Mouse (Mus musculus) myocyte (in vitro differentiated cells): ENCODE results near the gene Lrrfip2.

Source experiments
- CEBPB ChIP-seq: IDR thresholded peaks from 2 replicates; pipeline ENCODE4 v1.6.1; 2011; ENCODE audit warnings: mild to moderate bottlenecking, moderate library complexity; ENCODE audit not compliant: poor library complexity, insufficient read depth, severe bottlenecking
- E2F4 ChIP-seq: IDR thresholded peaks from one replicate; pipeline ENCODE4 v1.6.1; 2011; ENCODE audit warnings: mild to moderate bottlenecking, control low read depth, moderate library complexity; ENCODE audit not compliant: insufficient read depth
- MAX ChIP-seq: IDR thresholded peaks from one replicate; pipeline ENCODE4 v1.6.1; 2011; ENCODE audit warnings: low read depth, mild to moderate bottlenecking, control low read depth
- MYOD1 ChIP-seq, 3 experiments: IDR thresholded peaks; one replicate each; pipeline ENCODE4 v1.6.1; 2011; ENCODE audit warnings: control low read depth in 2 of 3, low read depth in 2 of 3, mild to moderate bottlenecking in 2 of 3, moderate library complexity in 1 of 3; ENCODE audit not compliant: insufficient read length in 2 of 3, control insufficient read depth in 1 of 3
- MYOG ChIP-seq, 3 experiments: IDR thresholded peaks; one replicate each; pipeline ENCODE4 v1.6.1; 2011; ENCODE audit warnings: control low read depth in 2 of 3, low read depth in 2 of 3, mild to moderate bottlenecking in 2 of 3; ENCODE audit not compliant: insufficient read length in 2 of 3, control insufficient read depth in 1 of 3, insufficient read depth in 1 of 3
- POLR2A ChIP-seq: IDR thresholded peaks from one replicate; pipeline ENCODE4 v1.6.1; 2011; ENCODE audit warnings: low read depth, mild to moderate bottlenecking, control low read depth, moderate library complexity; ENCODE audit not compliant: insufficient read length
- POLR2AphosphoS2 ChIP-seq: IDR thresholded peaks from one replicate; pipeline ENCODE4 v1.6.1; 2011; ENCODE audit warnings: low read depth, control low read depth; ENCODE audit not compliant: insufficient read length
- SRF ChIP-seq: IDR thresholded peaks from one replicate; pipeline ENCODE4 v1.6.1; 2011; ENCODE audit warnings: low read depth; ENCODE audit not compliant: control insufficient read depth, insufficient read length
- TCF12 ChIP-seq: IDR thresholded peaks from one replicate; pipeline ENCODE4 v1.6.1; 2011; ENCODE audit warnings: mild to moderate bottlenecking, control low read depth; ENCODE audit not compliant: poor library complexity, insufficient read depth, severe bottlenecking
- TCF3 ChIP-seq: IDR thresholded peaks from one replicate; pipeline ENCODE4 v1.6.1; 2011; ENCODE audit warnings: low read depth, control low read depth; ENCODE audit not compliant: insufficient read length
- USF1 ChIP-seq: IDR thresholded peaks from one replicate; pipeline ENCODE4 v1.6.1; 2011; ENCODE audit warnings: low read depth, mild to moderate bottlenecking, control low read depth, moderate library complexity

- no peak for TF ChIP-seq POLR2AphosphoS2
- TF ChIP-seq POLR2A: no peak
- TF ChIP-seq E2F4: no peak
- TF ChIP-seq TCF3: no peak
- TF ChIP-seq USF1: no peak
- no peak for TF ChIP-seq MYOD1 (IDR thresholded peaks at IDR 0.05; ENCODE audit: control insufficient read depth in 1 of 3, insufficient read length in 2 of 3, low read depth in 2 of 3)
- no peak for TF ChIP-seq TCF12
- TF ChIP-seq MAX: no peak
- no peak for TF ChIP-seq MYOG (IDR thresholded peaks at IDR 0.05; ENCODE audit: control insufficient read depth in 1 of 3, insufficient read depth in 1 of 3, insufficient read length in 2 of 3, low read depth in 2 of 3)
- no peak for TF ChIP-seq CEBPB
- TF ChIP-seq SRF: no peak
Measured at GRCm38 (mm10) chr9:111088886-111089285, 28.5 kb upstream of the Lrrfip2 start.
